Comparison of ENCODE assay signal across 14 mouse cellular contexts in genomic region chr6:61233548-61234187, GRCm38 (mm10). TPM values are rescaled to one million over a fixed set of nuclear protein-coding genes. Genes with fewer than 3 reads are reported as not detected.
DNase-seq lines count a peak whose midpoint lies in the region; ATAC-seq and TF ChIP-seq lines count a peak whose summit lies in the region.
"Had no signal": no experiment of that assay in that cellular context is flagged by ENCODE, and none has a peak within 500 bp of the region (broad histone marks: within the 10 kb centered on the region; RNA-seq: fewer than 3 reads in every experiment).

No protein-coding gene starts in this region.

- H3K79me2 ChIP-seq in myocyte (ENCODE audit: control insufficient read depth, insufficient read depth), result no peaks in the 10 kb centered on the region

- no peak overlapping the region; the same call in 1 of the 2 replicates for H3K27ac ChIP-seq in kidney, embryonic 14.5 days (ENCODE audit: low read depth, low read length)
- no peak overlapping the region for H3K27ac ChIP-seq in midbrain, embryonic 13.5 days
- H3K27ac ChIP-seq in midbrain, embryonic 14.5 days (replicated peaks; ENCODE audit: low read depth, low read length), result no peak overlapping the region
- H3K27ac ChIP-seq: stomach, embryonic 15.5 days had no signal

- no peak for DNase-seq in kidney, postnatal 25 days
- no peak for DNase-seq in midbrain, embryonic 14.5 days
- DNase-seq in brain, embryonic 14.5 days (ENCODE audit: low read depth), result peak; percentile 39
- no peak for DNase-seq in gastrocnemius, postnatal 14 days
- DNase-seq: heart, adult 18-20 months; heart, postnatal 14 days; kidney, postnatal 14 days; liver, postnatal 0 days had no signal

- no peak overlapping the region for H3K4me2 ChIP-seq in kidney, embryonic 14.5 days (replicated peaks; ENCODE audit: low read depth, low read length)
- H3K4me2 ChIP-seq in midbrain, embryonic 13.5 days (replicated peaks), result no peak overlapping the region
- no peak overlapping the region for H3K4me2 ChIP-seq in midbrain, embryonic 14.5 days (ENCODE audit: low read length)
- peak overlapping the region; percentile 57 for H3K4me2 ChIP-seq in myocyte (ENCODE audit: low read depth)
- H3K4me2 ChIP-seq: stomach, embryonic 15.5 days had no signal

- no peaks in the 10 kb centered on the region for H3K4me1 ChIP-seq in kidney, embryonic 14.5 days (ENCODE audit: control insufficient read depth, insufficient read depth, low read length)
- peaks cover 24% of the 10 kb centered on the region for H3K4me1 ChIP-seq in midbrain, embryonic 13.5 days (replicated peaks)
- H3K4me1 ChIP-seq in midbrain, embryonic 14.5 days (ENCODE audit: control insufficient read depth, insufficient read depth, low read length), result peaks cover 7% of the 10 kb centered on the region
- H3K4me1 ChIP-seq: stomach, embryonic 15.5 days had no signal

- H3K9ac ChIP-seq in kidney, embryonic 14.5 days (ENCODE audit: low read depth, low read length), result no peak overlapping the region
- no peak overlapping the region for H3K9ac ChIP-seq in midbrain, embryonic 13.5 days (replicated peaks)
- H3K9ac ChIP-seq in midbrain, embryonic 14.5 days (replicated peaks; ENCODE audit: low read length), result no peak overlapping the region
- H3K9ac ChIP-seq: liver, postnatal 0 days; stomach, embryonic 15.5 days had no signal

- ATAC-seq in kidney, embryonic 14.5 days (ENCODE audit: low FRiP score, low TSS enrichment), result peak; percentile 60; the same call in 1 of the 2 replicates
- 0 out of 2 replicates have a peak, but pooled peaks have one; percentile 48 for ATAC-seq in midbrain, embryonic 13.5 days
- ATAC-seq in midbrain, embryonic 14.5 days (ENCODE audit: low FRiP score, low TSS enrichment), result no peak
- no peak for ATAC-seq in cerebellum, adult (ENCODE audit: insufficient number of reproducible peaks, low FRiP score, low TSS enrichment)
- ATAC-seq: activated CD4-positive, CD25-positive, alpha-beta regulatory T cell, adult 4 months; liver, postnatal 0 days had no signal

- no peaks in the 10 kb centered on the region; the same call in 1 of the 2 replicates for H3K27me3 ChIP-seq in kidney, embryonic 14.5 days (ENCODE audit: control insufficient read depth, insufficient read depth, low read length)
- H3K27me3 ChIP-seq in midbrain, embryonic 13.5 days, result no peaks in the 10 kb centered on the region; the same call in 1 of the 2 replicates
- no peaks in the 10 kb centered on the region for H3K27me3 ChIP-seq in midbrain, embryonic 14.5 days (ENCODE audit: control insufficient read depth, insufficient read depth, low read length)
- no peaks in the 10 kb centered on the region for H3K27me3 ChIP-seq in myocyte (ENCODE audit: control insufficient read depth, insufficient read depth, insufficient read length)
- H3K27me3 ChIP-seq: stomach, embryonic 15.5 days had no signal

- TF ChIP-seq POLR2A in brain, embryonic 14.5 days (IDR thresholded peaks at IDR 0.05; ENCODE audit: borderline replicate concordance, extremely low read depth, insufficient read depth, insufficient read length, poor library complexity, severe bottlenecking), result no peak
- no peak for TF ChIP-seq POLR2A in myocyte (IDR thresholded peaks at IDR 0.05; ENCODE audit: insufficient read length, low read depth)

- no peak overlapping the region for H3ac ChIP-seq in myocyte (ENCODE audit: control insufficient read depth, insufficient read length)

- H3K9me3 ChIP-seq in kidney, embryonic 14.5 days (ENCODE audit: control insufficient read depth, low read length), result no peaks in the 10 kb centered on the region
- no peaks in the 10 kb centered on the region for H3K9me3 ChIP-seq in midbrain, embryonic 13.5 days
- H3K9me3 ChIP-seq in midbrain, embryonic 14.5 days (ENCODE audit: control insufficient read depth, low read length), result no peaks in the 10 kb centered on the region
- H3K9me3 ChIP-seq: stomach, embryonic 15.5 days had no signal

- no peak overlapping the region for H3K4me3 ChIP-seq in kidney, embryonic 14.5 days (ENCODE audit: low read length)
- no peak overlapping the region for H3K4me3 ChIP-seq in midbrain, embryonic 13.5 days (replicated peaks)
- no peak overlapping the region for H3K4me3 ChIP-seq in midbrain, embryonic 14.5 days (replicated peaks; ENCODE audit: low read depth, low read length)
- H3K4me3 ChIP-seq in myocyte, result no peak overlapping the region
- H3K4me3 ChIP-seq: stomach, embryonic 15.5 days had no signal

- H3K36me3 ChIP-seq in kidney, embryonic 14.5 days (ENCODE audit: control insufficient read depth, insufficient read depth, low read length), result no peaks in the 10 kb centered on the region
- H3K36me3 ChIP-seq in midbrain, embryonic 13.5 days, result no peaks in the 10 kb centered on the region
- H3K36me3 ChIP-seq in midbrain, embryonic 14.5 days (ENCODE audit: control insufficient read depth, insufficient read depth, low read length), result no peaks in the 10 kb centered on the region
- no peaks in the 10 kb centered on the region for H3K36me3 ChIP-seq in myocyte (ENCODE audit: control insufficient read depth, insufficient read depth)
- H3K36me3 ChIP-seq: stomach, embryonic 15.5 days had no signal

- WGBS in kidney, embryonic 14.5 days, result 51% methylated on average over 5 of the region's 5 CpGs
- 23% methylated on average over 5 of the region's 5 CpGs for whole genome bisulfite sequencing in midbrain, embryonic 13.5 days
- WGBS in midbrain, embryonic 14.5 days, result 21% methylated on average over 5 of the region's 5 CpGs

- intact Hi-C loops in gastrocnemius, postnatal 14 days (cut with DNase I; ENCODE audit: low total_unique reads), result no loop called here

- no peak for TF ChIP-seq CTCF in brain, embryonic 14.5 days (IDR thresholded peaks at IDR 0.05; ENCODE audit: borderline replicate concordance, extremely low read depth, insufficient read depth, insufficient read length)

TF ChIP-seq in myocyte, 11 proteins besides CTCF, POLR2A, EP300 and RAD21:
- TF ChIP-seq MYOG (IDR thresholded peaks at IDR 0.05; ENCODE audit: control insufficient read depth in 1 of 3, insufficient read depth in 1 of 3, insufficient read length in 2 of 3, low read depth in 2 of 3) (peak in 2 of 3 experiments; percentile 13 to 37), TCF12 (IDR thresholded peaks at IDR 0.05; ENCODE audit: insufficient read depth, poor library complexity, severe bottlenecking) (no peak), REST (IDR thresholded peaks at IDR 0.05; ENCODE audit: insufficient read depth, insufficient read length) (no peak), E2F4 (IDR thresholded peaks at IDR 0.05; ENCODE audit: insufficient read depth) (no peak), MAX (IDR thresholded peaks at IDR 0.05; ENCODE audit: low read depth) (no peak), MYOD1 (IDR thresholded peaks at IDR 0.05; ENCODE audit: control insufficient read depth in 1 of 3, insufficient read length in 2 of 3, low read depth in 2 of 3) (peak in 1 of 3 experiments; percentile 54), SRF (IDR thresholded peaks at IDR 0.05; ENCODE audit: control insufficient read depth, insufficient read length, low read depth) (no peak), TCF3 (IDR thresholded peaks at IDR 0.05; ENCODE audit: insufficient read length, low read depth) (no peak), CEBPB (IDR thresholded peaks at IDR 0.05; ENCODE audit: insufficient read depth, poor library complexity, severe bottlenecking) (no peak), POLR2AphosphoS2 (IDR thresholded peaks at IDR 0.05; ENCODE audit: insufficient read length, low read depth) (no peak), USF1 (IDR thresholded peaks at IDR 0.05; ENCODE audit: low read depth) (no peak)

RNA-seq across cellular contexts. Expression of gene Ccser1, which starts 53.5 kb away (rescaled TPM):
- 12.0 and 16.2 TPM in 2 replicates for polyA plus RNA-seq in kidney, embryonic 14.5 days (2014; fragmentation: Nextera tagmentation; extraction: Ambion mirVana)
- polyA plus RNA-seq in midbrain, embryonic 13.5 days (2015; fragmentation: Nextera tagmentation; extraction: Ambion mirVana), result 18.7 and 19.7 TPM in 2 replicates
- polyA plus RNA-seq in midbrain, embryonic 14.5 days (2014; fragmentation: Nextera tagmentation; extraction: Ambion mirVana), result 18.7 and 23.5 TPM in 2 replicates
- 20.3 and 26.2 TPM in 2 replicates for polyA plus RNA-seq in brain, embryonic 14.5 days (2012; rRNA removed)
- 0.52 TPM for polyA plus RNA-seq in myocyte (2012; fragmentation: generic; extraction: Trizol)
- total RNA-seq in gastrocnemius, postnatal 14 days (2021), result 1 to 10 TPM; 2.0 to 4.0 TPM

Comparison
In these comparisons a context has a peak if more than half of its experiments do, and no peak if none do; other contexts are left out.
1. ATAC-seq: peak in kidney, embryonic 14.5 days (single experiment) and midbrain, embryonic 13.5 days (single experiment); none in midbrain, embryonic 14.5 days (single experiment) and cerebellum, adult (single experiment).